Mouse (Mus musculus) left cerebral cortex, postnatal 36 days (tissue): Measurements from ENCODE around the gene Meis2. TPM values are rescaled to one million over a fixed set of nuclear protein-coding genes. Genes with fewer than 3 reads are reported as not detected.

Experiments used
- DNase-seq, 2 experiments: peaks; one replicate each; pipeline ENCODE4 v3.0.0; 2021 to 2022; ENCODE audit warnings: low spot score in 2 of 2, mixed read lengths in 1 of 2
- intact Hi-C: fragments of 180-260 bp; cut with DNase I; formaldehyde crosslinking; loops from one replicate; pipeline ENCODE4 v1.15.1; 2025
- total RNA-seq, 2 experiments: library from RNA; stranded (reverse); gene quantifications; 2 replicates each; pipeline ENCODE4 v1.2.3; 2021

The Meis2 gene
- total RNA-seq, 2 experiments from 2014 or later: 100 to 123 TPM

GRCm38 (mm10) chr2:115889212-115889611, 176.4 kb downstream of the Meis2 start:
- no peak for DNase-seq
- intact Hi-C loops: no loop called here

- DNase-seq: no peak
- intact Hi-C loops: no loop called here
These were observed 177.1 kb downstream of the Meis2 start for GRCm38 (mm10) chr2:115888336-115889077.

- intact Hi-C loops: no loop called here
- DNase-seq: no peak
These were observed 178.0 kb downstream of the Meis2 start for GRCm38 (mm10) chr2:115887631-115888030.

- DNase-seq: no peak
- intact Hi-C loops: no loop called here
These were observed 181.5 kb downstream of the Meis2 start for GRCm38 (mm10) chr2:115884184-115884583.

- no peak for DNase-seq
- intact Hi-C loops: no loop called here
These were observed 182.1 kb downstream of the Meis2 start for GRCm38 (mm10) chr2:115883520-115883919.

GRCm38 (mm10) chr2:115875802-115876531, 189.7 kb downstream of the Meis2 start:
- no peak for DNase-seq
- intact Hi-C loops: no loop called here

GRCm38 (mm10) chr2:115872851-115873250, 192.8 kb downstream of the Meis2 start:
- no peak for DNase-seq
- intact Hi-C loops: no loop called here

- no peak for DNase-seq
- intact Hi-C loops: no loop called here
These were observed 195.7 kb downstream of the Meis2 start for GRCm38 (mm10) chr2:115869966-115870365.

- DNase-seq: peak in 1 of 2 experiments; percentile 19
- intact Hi-C loops: no loop called here
These were observed 204.9 kb downstream of the Meis2 start for GRCm38 (mm10) chr2:115860600-115861347.

- DNase-seq: no peak
- intact Hi-C loops: no loop called here
These were observed 205.5 kb downstream of the Meis2 start for GRCm38 (mm10) chr2:115860141-115860480.

- intact Hi-C loops: loop anchor here (5.0 to 10.0 kb wide), 5 partner anchors 347 to 1235 kb away; no protein-coding TSS in a partner anchor
- peak in 1 of 2 experiments; percentile 11 for DNase-seq
These were observed 206.1 kb downstream of the Meis2 start for GRCm38 (mm10) chr2:115859371-115860140.

GRCm38 (mm10) chr2:115858927-115859326, 206.7 kb downstream of the Meis2 start:
- intact Hi-C loops: loop anchor here (5.0 to 10.0 kb wide), 5 partner anchors 347 to 1234 kb away; no protein-coding TSS in a partner anchor
- DNase-seq: no peak

GRCm38 (mm10) chr2:115858246-115858645, 207.4 kb downstream of the Meis2 start:
- intact Hi-C loops: loop anchor here (5.0 to 10.0 kb wide), 5 partner anchors 346 to 1233 kb away; no protein-coding TSS in a partner anchor
- no peak for DNase-seq

GRCm38 (mm10) chr2:115857123-115858080, 208.2 kb downstream of the Meis2 start:
- intact Hi-C loops: loop anchor here (5.0 to 10.0 kb wide), 5 partner anchors 345 to 1233 kb away; no protein-coding TSS in a partner anchor

GRCm38 (mm10) chr2:115856401-115857073, 209.1 kb downstream of the Meis2 start:
- no peak for DNase-seq
- intact Hi-C loops: loop anchor here (5.0 to 10.0 kb wide), 5 partner anchors 344 to 1232 kb away; no protein-coding TSS in a partner anchor

More at GRCm38 (mm10) chr2:115857123-115858080, 208.2 kb downstream of the Meis2 start:
- DNase-seq: no peak

GRCm38 (mm10) chr2:115855511-115856400, 209.9 kb downstream of the Meis2 start:
- peak; percentile 84 to 85 for DNase-seq
- intact Hi-C loops: loop anchor here (2.0 to 10.0 kb wide), 7 partner anchors 209 to 1231 kb away; partner anchors contain the start of gene Meis2
